Mouse (Mus musculus) intestine, embryonic 15.5 days (tissue): Measurements from ENCODE around the gene Kif6. TPM values are rescaled to one million over a fixed set of nuclear protein-coding genes. Genes with fewer than 3 reads are reported as not detected.

Experiments
- ATAC-seq: fragments of 200-750 bp; cut with Nextera tagmentation; 2 replicates; pipeline ENCODE4 v1.8.0; 2017; ENCODE audit warnings: moderate TSS enrichment, moderate library complexity
- H3K27ac ChIP-seq: fragments of 300-500 bp; sonication (generic); 2 replicates; pipeline ENCODE4 v1.5.1; 2015; ENCODE audit warnings: mild to moderate bottlenecking, inconsistent platforms
- H3K27me3 ChIP-seq: fragments of 300-500 bp; sonication (generic); replicated peaks from 2 replicates; pipeline ENCODE4 v1.6.1; 2015; ENCODE audit warnings: inconsistent platforms
- H3K36me3 ChIP-seq: fragments of 300-500 bp; sonication (generic); 2 replicates; pipeline ENCODE4 v1.6.1; 2015; ENCODE audit warnings: inconsistent platforms
- H3K4me1 ChIP-seq: fragments of 300-500 bp; sonication (generic); replicated peaks from 2 replicates; pipeline ENCODE4 v1.6.1; 2015; ENCODE audit warnings: inconsistent platforms
- H3K4me2 ChIP-seq: fragments of 300-500 bp; sonication (generic); replicated peaks from 2 replicates; pipeline ENCODE4 v1.6.1; 2015; ENCODE audit warnings: mild to moderate bottlenecking, inconsistent platforms
- H3K4me3 ChIP-seq: fragments of 300-500 bp; sonication (generic); replicated peaks from 2 replicates; pipeline ENCODE4 v1.5.1; 2015; ENCODE audit warnings: inconsistent platforms
- H3K9ac ChIP-seq: fragments of 300-500 bp; sonication (generic); 2 replicates; pipeline ENCODE4 v1.6.1; 2015; ENCODE audit warnings: inconsistent platforms
- H3K9me3 ChIP-seq: fragments of 300-500 bp; sonication (generic); 2 replicates; pipeline ENCODE4 v1.6.1; 2016; ENCODE audit warnings: inconsistent platforms
- WGBS: fragments of 180-500 bp; shearing (Covaris S2); methylation state at CpG from one replicate; pipeline ENCODE4 v1.1.7; 2015; 5-methylcytosine and 5-hydroxymethylcytosine counted together
- polyA plus RNA-seq: library from polyadenylated mRNA; unstranded; fragments of >200 nt; fragmentation: Nextera tagmentation; extraction: Ambion mirVana; gene quantifications from 2 replicates; pipeline ENCODE4 v1.2.1, GENCODE M21; 2015

Kif6 gene
- 0.97 and 1.1 TPM in 2 replicates for polyA plus RNA-seq

GRCm38 (mm10) chr17:49614577-49615235, at the start of gene Kif6:
Gene Kif6, plus strand, starts transcription at chr17:49615136.
- peaks cover 7% of the 10 kb centered on the region for H3K4me1 ChIP-seq
- ATAC-seq: peak; percentile 98
- WGBS: 2% methylated on average over 27 of the region's 27 CpGs
- no peaks in the 10 kb centered on the region for H3K27me3 ChIP-seq
- H3K4me3 ChIP-seq: peak within 1 kb of the TSS; percentile 57
- 0 out of 2 replicates have a peak within 1 kb of the TSS, but pooled peaks have one; percentile 58 for H3K27ac ChIP-seq
- H3K4me2 ChIP-seq: peak within 1 kb of the TSS; percentile 97
- H3K9me3 ChIP-seq: no peaks in the 10 kb centered on the region
- no peaks in the 10 kb centered on the region for H3K36me3 ChIP-seq
- H3K9ac ChIP-seq: peak within 1 kb of the TSS; percentile 53

GRCm38 (mm10) chr17:49568717-49569116, 46.2 kb upstream of the Kif6 start:
- H3K9me3 ChIP-seq: no peaks in the 10 kb centered on the region
- H3K9ac ChIP-seq: no peak overlapping the region
- no peaks in the 10 kb centered on the region for H3K36me3 ChIP-seq
- H3K4me3 ChIP-seq: no peak overlapping the region
- no peak overlapping the region for H3K4me2 ChIP-seq
- WGBS: 73% methylated on average over 8 of the region's 8 CpGs
- no peak for ATAC-seq
- peaks cover 3% of the 10 kb centered on the region; the same call in 1 of the 2 replicates for H3K4me1 ChIP-seq
- H3K27ac ChIP-seq: no peak overlapping the region
- H3K27me3 ChIP-seq: 0 out of 2 replicates have a peak, but pooled peaks cover 3% of the 10 kb centered on the region

- no peaks in the 10 kb centered on the region for H3K36me3 ChIP-seq
- WGBS: 96% methylated on average over 3 of the region's 3 CpGs
- H3K9ac ChIP-seq: no peak overlapping the region
- no peak for ATAC-seq
- H3K4me1 ChIP-seq: no peaks in the 10 kb centered on the region
- H3K4me2 ChIP-seq: no peak overlapping the region
- no peaks in the 10 kb centered on the region for H3K9me3 ChIP-seq
- no peak overlapping the region for H3K4me3 ChIP-seq
- no peaks in the 10 kb centered on the region for H3K27me3 ChIP-seq
- H3K27ac ChIP-seq: no peak overlapping the region
These were observed 37.6 kb upstream of the Kif6 start for GRCm38 (mm10) chr17:49577321-49577720.

- no peaks in the 10 kb centered on the region for H3K27me3 ChIP-seq
- H3K4me2 ChIP-seq: no peak overlapping the region
- WGBS: 27% methylated on average over 11 of the region's 11 CpGs
- no peaks in the 10 kb centered on the region for H3K9me3 ChIP-seq
- H3K4me1 ChIP-seq: no peaks in the 10 kb centered on the region
- no peak overlapping the region for H3K4me3 ChIP-seq
- H3K27ac ChIP-seq: no peak overlapping the region
- H3K36me3 ChIP-seq: no peaks in the 10 kb centered on the region
- peak; percentile 73 for ATAC-seq
- H3K9ac ChIP-seq: no peak overlapping the region
These were observed 32.5 kb upstream of the Kif6 start for GRCm38 (mm10) chr17:49582471-49582870.

- H3K9ac ChIP-seq: no peak overlapping the region
- H3K27ac ChIP-seq: no peak overlapping the region
- ATAC-seq: no peak
- no peaks in the 10 kb centered on the region for H3K27me3 ChIP-seq
- H3K4me3 ChIP-seq: no peak overlapping the region
- 43% methylated on average over 8 of the region's 8 CpGs for WGBS
- H3K36me3 ChIP-seq: no peaks in the 10 kb centered on the region
- no peaks in the 10 kb centered on the region for H3K9me3 ChIP-seq
- no peak overlapping the region for H3K4me2 ChIP-seq
- H3K4me1 ChIP-seq: no peaks in the 10 kb centered on the region
These were observed 24.9 kb upstream of the Kif6 start for GRCm38 (mm10) chr17:49590051-49590450.

GRCm38 (mm10) chr17:49605397-49605796, 9.5 kb upstream of the Kif6 start:
- Histone ChIP-seq H3K27ac (no peak overlapping the region), H3K27me3 (no peaks in the 10 kb centered on the region), H3K36me3 (no peaks in the 10 kb centered on the region), H3K4me1 (no peaks in the 10 kb centered on the region), H3K9ac (no peak overlapping the region), H3K9me3 (no peaks in the 10 kb centered on the region), H3K4me2 (no peak overlapping the region), H3K4me3 (no peak overlapping the region)
- 80% methylated on average over 4 of the region's 4 CpGs for WGBS
- ATAC-seq: no peak

GRCm38 (mm10) chr17:49607351-49608027, 7.4 kb upstream of the Kif6 start:
- no peak overlapping the region for H3K4me2 ChIP-seq
- H3K4me3 ChIP-seq: no peak overlapping the region
- no peaks in the 10 kb centered on the region for H3K27me3 ChIP-seq
- H3K36me3 ChIP-seq: no peaks in the 10 kb centered on the region
- H3K27ac ChIP-seq: no peak overlapping the region
- WGBS: 66% methylated on average over 7 of the region's 7 CpGs
- ATAC-seq: no peak
- H3K4me1 ChIP-seq: no peaks in the 10 kb centered on the region
- H3K9ac ChIP-seq: no peak overlapping the region
- H3K9me3 ChIP-seq: no peaks in the 10 kb centered on the region

- Histone ChIP-seq H3K4me1 (peaks cover 2% of the 10 kb centered on the region), H3K27me3 (no peaks in the 10 kb centered on the region), H3K36me3 (no peaks in the 10 kb centered on the region), H3K9ac (no peak overlapping the region), H3K4me3 (no peak overlapping the region), H3K4me2 (no peak overlapping the region), H3K27ac (no peak overlapping the region), H3K9me3 (no peaks in the 10 kb centered on the region)
- no peak for ATAC-seq
- WGBS: 49% methylated on average over 8 of the region's 8 CpGs
These were observed 4.6 kb upstream of the Kif6 start for GRCm38 (mm10) chr17:49610296-49610695.

GRCm38 (mm10) chr17:49615241-49615651, 310 bp downstream of the Kif6 start:
- Histone ChIP-seq H3K36me3 (no peaks in the 10 kb centered on the region), H3K27ac (no peak overlapping the region), H3K4me1 (peaks cover 7% of the 10 kb centered on the region), H3K4me2 (peak overlapping the region; percentile 97), H3K27me3 (no peaks in the 10 kb centered on the region), H3K9ac (peak overlapping the region; percentile 53), H3K9me3 (no peaks in the 10 kb centered on the region), H3K4me3 (peak overlapping the region; percentile 57)
- under 1% methylated on average over 26 of the region's 26 CpGs for WGBS
- peak; percentile 82 for ATAC-seq

- 72% methylated on average over 9 of the region's 9 CpGs for WGBS
- Histone ChIP-seq H3K27me3 (no peaks in the 10 kb centered on the region), H3K9ac (no peak overlapping the region), H3K4me1 (no peaks in the 10 kb centered on the region), H3K9me3 (no peaks in the 10 kb centered on the region), H3K4me2 (no peak overlapping the region), H3K36me3 (no peaks in the 10 kb centered on the region), H3K4me3 (no peak overlapping the region), H3K27ac (no peak overlapping the region)
- ATAC-seq: no peak
These were observed 9.6 kb downstream of the Kif6 start for GRCm38 (mm10) chr17:49624572-49624971.

GRCm38 (mm10) chr17:49627011-49627794, 12.3 kb downstream of the Kif6 start:
- Histone ChIP-seq H3K9ac (no peak overlapping the region), H3K9me3 (no peaks in the 10 kb centered on the region), H3K27me3 (no peaks in the 10 kb centered on the region), H3K36me3 (no peaks in the 10 kb centered on the region), H3K4me3 (no peak overlapping the region), H3K4me2 (no peak overlapping the region), H3K27ac (no peak overlapping the region), H3K4me1 (no peaks in the 10 kb centered on the region)
- peak; percentile 96 for ATAC-seq
- 75% methylated on average over 13 of the region's 13 CpGs for WGBS

GRCm38 (mm10) chr17:49628875-49629274, 13.9 kb downstream of the Kif6 start:
- no peak overlapping the region for H3K9ac ChIP-seq
- H3K4me3 ChIP-seq: no peak overlapping the region
- no peaks in the 10 kb centered on the region for H3K27me3 ChIP-seq
- no peak for ATAC-seq
- H3K4me2 ChIP-seq: no peak overlapping the region
- no peaks in the 10 kb centered on the region for H3K4me1 ChIP-seq
- no peaks in the 10 kb centered on the region for H3K36me3 ChIP-seq
- WGBS: 94% methylated on average over 8 of the region's 8 CpGs
- no peaks in the 10 kb centered on the region for H3K9me3 ChIP-seq
- H3K27ac ChIP-seq: no peak overlapping the region
